Mouse (Mus musculus): ENCODE data around the gene Elp1. TPM values are rescaled to one million over a fixed set of nuclear protein-coding genes. Genes with fewer than 3 reads are reported as not detected.

Gene Elp1
- polyA plus RNA-seq, 1 experiment: 2.9 TPM

GRCm38 (mm10) chr4:56802669-56803150, 579 bp upstream of the Elp1 start:
- Histone ChIP-seq H3K4me1 (peaks cover 32% of the 10 kb centered on the region), H3K27me3 (replicated peaks) (no peaks in the 10 kb centered on the region), H3K9me3 (no peaks in the 10 kb centered on the region), H3K4me3 (replicated peaks) (peak overlapping the region; percentile 93), H3K36me3 (replicated peaks; ENCODE audit: low read length) (peaks cover 61% of the 10 kb centered on the region)
- TF ChIP-seq GATA1 (IDR thresholded peaks at IDR 0.05; ENCODE audit: borderline replicate concordance, low read length) (no peak), FLI1 (IDR thresholded peaks at IDR 0.05; ENCODE audit: low read length) (no peak)

DNA sequence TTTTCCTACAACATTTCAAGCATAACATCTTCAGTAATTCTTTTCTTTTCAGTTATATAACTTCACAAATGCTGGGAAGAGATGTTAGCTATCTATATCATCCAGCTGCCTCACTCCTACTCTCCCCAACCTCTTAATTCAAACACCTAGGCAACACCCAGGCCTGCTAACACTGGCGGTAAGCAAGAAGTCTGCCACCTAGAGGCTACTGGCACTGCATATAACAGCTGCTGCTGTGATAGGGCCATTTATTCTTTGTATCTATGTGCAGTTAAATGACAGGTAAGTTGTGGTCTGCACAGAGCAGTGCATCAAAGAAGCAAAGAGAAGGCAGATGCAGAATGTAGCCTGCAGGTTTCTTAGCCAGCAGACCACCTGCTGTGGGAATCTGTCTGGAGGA, 10.8 kb downstream of the Elp1 start:
- no peaks in the 10 kb centered on the region for H3K4me1 ChIP-seq
- peaks cover 93% of the 10 kb centered on the region for H3K36me3 ChIP-seq (replicated peaks; ENCODE audit: low read length)
- H3K4me3 ChIP-seq (replicated peaks): no peak overlapping the region
- no peaks in the 10 kb centered on the region for H3K9me3 ChIP-seq
- H3K27me3 ChIP-seq (replicated peaks): no peaks in the 10 kb centered on the region
- TF ChIP-seq GATA1 (IDR thresholded peaks at IDR 0.05; ENCODE audit: borderline replicate concordance, low read length) (no peak), FLI1 (IDR thresholded peaks at IDR 0.05; ENCODE audit: low read length) (no peak)

DNA sequence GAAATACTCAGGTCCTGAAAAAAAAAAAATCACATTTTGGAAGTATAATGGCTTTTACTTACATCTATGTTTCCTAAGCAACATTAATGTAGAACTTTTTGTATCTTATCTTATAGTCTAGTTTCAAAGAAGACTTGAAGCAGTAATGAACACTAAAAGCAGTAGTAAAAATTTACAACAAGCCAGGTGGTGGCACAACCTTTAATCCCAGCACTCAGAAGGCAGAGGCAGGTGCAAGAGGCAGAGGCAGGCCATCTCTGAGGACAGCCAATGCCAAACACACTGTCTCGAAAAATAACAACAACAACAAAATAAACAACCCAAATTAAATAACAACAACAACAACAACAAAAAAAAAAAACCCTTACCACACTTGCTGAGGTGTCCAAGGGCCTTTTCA, 31.1 kb downstream of the Elp1 start:
- no peaks in the 10 kb centered on the region for H3K9me3 ChIP-seq
- TF ChIP-seq FLI1 (IDR thresholded peaks at IDR 0.05; ENCODE audit: low read length): no peak
- no peak for TF ChIP-seq GATA1 (IDR thresholded peaks at IDR 0.05; ENCODE audit: borderline replicate concordance, low read length)
- H3K36me3 ChIP-seq (replicated peaks; ENCODE audit: low read length): peaks cover 97% of the 10 kb centered on the region
- peaks cover 10% of the 10 kb centered on the region for H3K4me1 ChIP-seq
- H3K27me3 ChIP-seq (replicated peaks): no peaks in the 10 kb centered on the region
- H3K4me3 ChIP-seq (replicated peaks): no peak overlapping the region

DNA sequence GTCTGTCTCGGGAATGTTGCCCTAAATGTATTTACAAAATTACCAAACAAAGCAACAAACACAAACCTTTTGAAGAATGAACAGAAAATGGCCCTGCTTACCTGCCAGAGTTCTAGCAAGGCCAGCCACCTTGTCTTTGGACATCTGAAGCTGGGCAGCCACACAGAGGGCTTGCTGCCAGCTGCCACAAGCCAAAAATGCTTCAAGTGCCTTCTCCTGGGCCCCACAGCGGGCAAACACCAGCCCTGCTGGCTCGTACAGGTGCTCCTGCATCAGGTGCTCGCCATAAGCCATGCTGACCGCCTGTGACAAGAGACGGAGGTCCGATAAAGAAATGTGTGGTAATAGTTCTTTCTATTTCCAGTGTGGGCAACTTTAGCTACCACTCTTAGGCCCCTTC, 33.2 kb downstream of the Elp1 start:
- peaks cover 100% of the 10 kb centered on the region for H3K36me3 ChIP-seq (replicated peaks; ENCODE audit: low read length)
- no peaks in the 10 kb centered on the region for H3K27me3 ChIP-seq (replicated peaks)
- H3K9me3 ChIP-seq: no peaks in the 10 kb centered on the region
- no peak for TF ChIP-seq FLI1 (IDR thresholded peaks at IDR 0.05; ENCODE audit: low read length)
- TF ChIP-seq GATA1 (IDR thresholded peaks at IDR 0.05; ENCODE audit: borderline replicate concordance, low read length): no peak
- H3K4me3 ChIP-seq (replicated peaks): no peak overlapping the region
- H3K4me1 ChIP-seq: peaks cover 5% of the 10 kb centered on the region; the same call in 1 of the 2 replicates

GRCm38 (mm10) chr4:56767861-56768284, 34.3 kb downstream of the Elp1 start:
- Histone ChIP-seq H3K4me3 (replicated peaks) (no peak overlapping the region), H3K4me1 (peaks cover 5% of the 10 kb centered on the region; the same call in 1 of the 2 replicates), H3K9me3 (no peaks in the 10 kb centered on the region), H3K27me3 (replicated peaks) (no peaks in the 10 kb centered on the region), H3K36me3 (replicated peaks; ENCODE audit: low read length) (peaks cover 99% of the 10 kb centered on the region)
- TF ChIP-seq GATA1 (IDR thresholded peaks at IDR 0.05; ENCODE audit: borderline replicate concordance, low read length) (no peak), FLI1 (IDR thresholded peaks at IDR 0.05; ENCODE audit: low read length) (no peak)

GRCm38 (mm10) chr4:56757693-56758092, 44.4 kb downstream of the Elp1 start:
- no peaks in the 10 kb centered on the region for H3K9me3 ChIP-seq
- no peak overlapping the region for H3K4me3 ChIP-seq (replicated peaks)
- H3K36me3 ChIP-seq (replicated peaks; ENCODE audit: low read length): peaks cover 100% of the 10 kb centered on the region
- no peaks in the 10 kb centered on the region for H3K27me3 ChIP-seq (replicated peaks)
- TF ChIP-seq GATA1 (IDR thresholded peaks at IDR 0.05; ENCODE audit: borderline replicate concordance, low read length) (no peak), FLI1 (IDR thresholded peaks at IDR 0.05; ENCODE audit: low read length) (no peak)
- H3K4me1 ChIP-seq: no peaks in the 10 kb centered on the region

GRCm38 (mm10) chr4:56756966-56757600, 45.0 kb downstream of the Elp1 start:
- no peaks in the 10 kb centered on the region for H3K9me3 ChIP-seq
- H3K36me3 ChIP-seq (replicated peaks; ENCODE audit: low read length): peaks cover 97% of the 10 kb centered on the region
- no peaks in the 10 kb centered on the region for H3K4me1 ChIP-seq
- no peaks in the 10 kb centered on the region for H3K27me3 ChIP-seq (replicated peaks)
- TF ChIP-seq GATA1 (IDR thresholded peaks at IDR 0.05; ENCODE audit: borderline replicate concordance, low read length) (no peak), FLI1 (IDR thresholded peaks at IDR 0.05; ENCODE audit: low read length) (no peak)
- no peak overlapping the region for H3K4me3 ChIP-seq (replicated peaks)

- H3K4me3 ChIP-seq (replicated peaks): no peak overlapping the region
- H3K4me1 ChIP-seq: no peaks in the 10 kb centered on the region
- no peaks in the 10 kb centered on the region for H3K9me3 ChIP-seq
- H3K36me3 ChIP-seq (replicated peaks; ENCODE audit: low read length): peaks cover 97% of the 10 kb centered on the region
- no peak for TF ChIP-seq FLI1 (IDR thresholded peaks at IDR 0.05; ENCODE audit: low read length)
- no peak for TF ChIP-seq GATA1 (IDR thresholded peaks at IDR 0.05; ENCODE audit: borderline replicate concordance, low read length)
- no peaks in the 10 kb centered on the region for H3K27me3 ChIP-seq (replicated peaks)
Observed at GRCm38 (mm10) chr4:56756021-56756420, 46.1 kb downstream of the Elp1 start.

- Histone ChIP-seq H3K4me3 (replicated peaks) (no peak overlapping the region), H3K36me3 (replicated peaks; ENCODE audit: low read length) (peaks cover 86% of the 10 kb centered on the region), H3K27me3 (replicated peaks) (no peaks in the 10 kb centered on the region), H3K4me1 (no peaks in the 10 kb centered on the region), H3K9me3 (no peaks in the 10 kb centered on the region)
- no peak for TF ChIP-seq FLI1 (IDR thresholded peaks at IDR 0.05; ENCODE audit: low read length)
Observed at GRCm38 (mm10) chr4:56747456-56747855, 54.7 kb downstream of the Elp1 start.

DNA sequence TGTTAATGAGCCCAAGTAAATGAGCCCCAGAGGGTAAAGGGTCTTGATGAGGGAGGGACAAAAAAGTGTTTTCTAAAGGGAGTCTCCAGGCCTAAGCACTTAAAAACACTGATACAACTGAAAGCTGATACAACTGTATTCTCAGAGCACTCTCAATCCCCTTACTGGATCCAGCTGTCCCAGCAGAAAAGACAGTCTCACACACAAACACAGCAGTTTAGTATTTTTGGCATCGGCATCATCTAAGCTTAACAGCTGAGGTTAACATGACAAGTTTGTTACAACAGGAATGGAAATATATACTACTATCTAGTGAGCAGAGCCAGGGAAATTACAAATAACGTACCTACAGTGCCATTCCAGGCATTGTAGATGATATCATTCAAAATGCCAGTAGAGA, 55.8 kb downstream of the Elp1 start:
- no peak overlapping the region for H3K4me3 ChIP-seq (replicated peaks)
- H3K4me1 ChIP-seq: peaks cover 4% of the 10 kb centered on the region; the same call in 1 of the 2 replicates
- H3K27me3 ChIP-seq (replicated peaks): no peaks in the 10 kb centered on the region
- no peak for TF ChIP-seq GATA1 (IDR thresholded peaks at IDR 0.05; ENCODE audit: borderline replicate concordance, low read length)
- TF ChIP-seq FLI1 (IDR thresholded peaks at IDR 0.05; ENCODE audit: low read length): no peak
- H3K36me3 ChIP-seq (replicated peaks; ENCODE audit: low read length): peaks cover 77% of the 10 kb centered on the region
- H3K9me3 ChIP-seq: no peaks in the 10 kb centered on the region
